Mouse (Mus musculus): ENCODE measurements around the gene Olfr392. TPM values are rescaled to one million over a fixed set of nuclear protein-coding genes. Genes with fewer than 3 reads are reported as not detected.

Gene Olfr392
- polyA plus RNA-seq (2014; fragmentation: Nextera tagmentation; extraction: Ambion mirVana) = not detected in 2 replicates

GRCm38 (mm10) chr11:73816949-73817348 is at the start of gene Olfr392:
Olfr392 (minus strand) TSS chr11:73817049.
- Histone ChIP-seq H3K4me2 (ENCODE audit: low read length) (no peak within 1 kb of the TSS), H3K4me3 (replicated peaks; ENCODE audit: low read depth, low read length) (no peak within 1 kb of the TSS), H3K36me3 (ENCODE audit: control insufficient read depth, insufficient read depth, low read length) (no peaks in the 10 kb centered on the region), H3K27ac (replicated peaks; ENCODE audit: low read depth, low read length) (no peak within 1 kb of the TSS), H3K9ac (replicated peaks; ENCODE audit: low read length) (no peak within 1 kb of the TSS), H3K27me3 (ENCODE audit: control insufficient read depth, insufficient read depth, low read length) (no peaks in the 10 kb centered on the region), H3K9me3 (ENCODE audit: control insufficient read depth, low read length) (peaks cover 7% of the 10 kb centered on the region; the same call in 1 of the 2 replicates), H3K4me1 (ENCODE audit: control insufficient read depth, insufficient read depth, low read length) (no peaks in the 10 kb centered on the region)
- WGBS = 90% methylated on average over 1 of the region's 1 CpGs
- DNase-seq (no peak), ATAC-seq (ENCODE audit: low FRiP score, low TSS enrichment) (no peak)

- ATAC-seq (ENCODE audit: low FRiP score, low TSS enrichment) (no peak), DNase-seq (no peak)
- H3K9ac ChIP-seq (replicated peaks; ENCODE audit: low read length) = no peak within 1 kb of the TSS
- no peaks in the 10 kb centered on the region for H3K27me3 ChIP-seq (ENCODE audit: control insufficient read depth, insufficient read depth, low read length)
- no peak within 1 kb of the TSS for H3K27ac ChIP-seq (replicated peaks; ENCODE audit: low read depth, low read length)
- H3K4me2 ChIP-seq (ENCODE audit: low read length) = no peak within 1 kb of the TSS
- H3K4me1 ChIP-seq (ENCODE audit: control insufficient read depth, insufficient read depth, low read length) = no peaks in the 10 kb centered on the region
- H3K4me3 ChIP-seq (replicated peaks; ENCODE audit: low read depth, low read length) = no peak within 1 kb of the TSS
- no peaks in the 10 kb centered on the region for H3K36me3 ChIP-seq (ENCODE audit: control insufficient read depth, insufficient read depth, low read length)
- peaks cover 4% of the 10 kb centered on the region; the same call in 1 of the 2 replicates for H3K9me3 ChIP-seq (ENCODE audit: control insufficient read depth, low read length)
Measured at GRCm38 (mm10) chr11:73851354-73851753, 34.5 kb upstream of the Olfr392 start, which contains the start of gene Olfr393. Olfr393 (minus strand) TSS chr11:73851454.

GRCm38 (mm10) chr11:73802952-73803351 is 13.9 kb downstream of the Olfr392 start, which contains the start of gene Olfr391-ps:
Olfr391-ps (minus strand) TSS chr11:73803052.
- WGBS = 22% methylated on average over 1 of the region's 1 CpGs
- no peaks in the 10 kb centered on the region for H3K27me3 ChIP-seq (ENCODE audit: control insufficient read depth, insufficient read depth, low read length)
- no peak for DNase-seq
- H3K9me3 ChIP-seq (ENCODE audit: control insufficient read depth, low read length) = peaks cover 4% of the 10 kb centered on the region
- no peak for ATAC-seq (ENCODE audit: low FRiP score, low TSS enrichment)
- no peak within 1 kb of the TSS for H3K9ac ChIP-seq (replicated peaks; ENCODE audit: low read length)
- H3K27ac ChIP-seq (replicated peaks; ENCODE audit: low read depth, low read length) = no peak within 1 kb of the TSS
- no peaks in the 10 kb centered on the region for H3K36me3 ChIP-seq (ENCODE audit: control insufficient read depth, insufficient read depth, low read length)
- H3K4me1 ChIP-seq (ENCODE audit: control insufficient read depth, insufficient read depth, low read length) = no peaks in the 10 kb centered on the region
- no peak within 1 kb of the TSS for H3K4me2 ChIP-seq (ENCODE audit: low read length)
- H3K4me3 ChIP-seq (replicated peaks; ENCODE audit: low read depth, low read length) = no peak within 1 kb of the TSS

GRCm38 (mm10) chr11:73782664-73783063 is 34.2 kb downstream of the Olfr392 start, which contains the start of gene Olfr390:
Olfr390 (plus strand) TSS chr11:73782964.
- H3K27me3 ChIP-seq (ENCODE audit: control insufficient read depth, insufficient read depth, low read length) = no peaks in the 10 kb centered on the region
- no peaks in the 10 kb centered on the region for H3K36me3 ChIP-seq (ENCODE audit: control insufficient read depth, insufficient read depth, low read length)
- no peak for DNase-seq
- 64% methylated on average over 1 of the region's 1 CpGs for WGBS
- no peak within 1 kb of the TSS for H3K27ac ChIP-seq (replicated peaks; ENCODE audit: low read depth, low read length)
- H3K9me3 ChIP-seq (ENCODE audit: control insufficient read depth, low read length) = peaks cover 6% of the 10 kb centered on the region; the same call in 1 of the 2 replicates
- no peak for ATAC-seq (ENCODE audit: low FRiP score, low TSS enrichment)
- H3K4me2 ChIP-seq (ENCODE audit: low read length) = no peak within 1 kb of the TSS
- H3K9ac ChIP-seq (replicated peaks; ENCODE audit: low read length) = no peak within 1 kb of the TSS
- H3K4me3 ChIP-seq (replicated peaks; ENCODE audit: low read depth, low read length) = no peak within 1 kb of the TSS
- H3K4me1 ChIP-seq (ENCODE audit: control insufficient read depth, insufficient read depth, low read length) = no peaks in the 10 kb centered on the region

GRCm38 (mm10) chr11:73780613-73781012 is 36.2 kb downstream of the Olfr392 start, which contains the start of gene Olfr389:
Olfr389 (minus strand) TSS chr11:73780713.
- WGBS = 85% methylated on average over 1 of the region's 1 CpGs
- H3K27ac ChIP-seq (replicated peaks; ENCODE audit: low read depth, low read length) = no peak within 1 kb of the TSS
- H3K4me2 ChIP-seq (ENCODE audit: low read length) = no peak within 1 kb of the TSS
- no peaks in the 10 kb centered on the region for H3K4me1 ChIP-seq (ENCODE audit: control insufficient read depth, insufficient read depth, low read length)
- H3K27me3 ChIP-seq (ENCODE audit: control insufficient read depth, insufficient read depth, low read length) = no peaks in the 10 kb centered on the region
- no peak within 1 kb of the TSS for H3K4me3 ChIP-seq (replicated peaks; ENCODE audit: low read depth, low read length)
- DNase-seq (no peak), ATAC-seq (ENCODE audit: low FRiP score, low TSS enrichment) (no peak)
- no peaks in the 10 kb centered on the region for H3K36me3 ChIP-seq (ENCODE audit: control insufficient read depth, insufficient read depth, low read length)
- H3K9ac ChIP-seq (replicated peaks; ENCODE audit: low read length) = no peak within 1 kb of the TSS
- peaks cover 6% of the 10 kb centered on the region; the same call in 1 of the 2 replicates for H3K9me3 ChIP-seq (ENCODE audit: control insufficient read depth, low read length)

Other genes with a start within 250 kb of the Olfr392 start
- gene Olfr385, start 224.0 kb downstream of the Olfr392 start, polyA plus RNA-seq (2014; fragmentation: Nextera tagmentation; extraction: Ambion mirVana) = not detected in 2 replicates
- gene Olfr384, start 218.5 kb downstream of the Olfr392 start, polyA plus RNA-seq (2014; fragmentation: Nextera tagmentation; extraction: Ambion mirVana) = not detected in 2 replicates
- not detected in 2 replicates for gene Zfp735, start 128.3 kb downstream of the Olfr392 start, polyA plus RNA-seq (2014; fragmentation: Nextera tagmentation; extraction: Ambion mirVana)
- not detected in 2 replicates for gene Olfr389, start 36.3 kb downstream of the Olfr392 start, polyA plus RNA-seq (2014; fragmentation: Nextera tagmentation; extraction: Ambion mirVana)
- not detected in 2 replicates for gene Olfr390, start 34.1 kb downstream of the Olfr392 start, polyA plus RNA-seq (2014; fragmentation: Nextera tagmentation; extraction: Ambion mirVana)
- gene Olfr391-ps, start 14.0 kb downstream of the Olfr392 start, polyA plus RNA-seq (2014; fragmentation: Nextera tagmentation; extraction: Ambion mirVana) = not detected in 2 replicates
- not detected in 2 replicates for gene Olfr393, start 34.4 kb upstream of the Olfr392 start, polyA plus RNA-seq (2014; fragmentation: Nextera tagmentation; extraction: Ambion mirVana)
- not detected in 2 replicates for gene Olfr394, start 73.7 kb upstream of the Olfr392 start, polyA plus RNA-seq (2014; fragmentation: Nextera tagmentation; extraction: Ambion mirVana)
- not detected in 2 replicates for gene Olfr395, start 92.2 kb upstream of the Olfr392 start, polyA plus RNA-seq (2014; fragmentation: Nextera tagmentation; extraction: Ambion mirVana)
- not detected in 2 replicates for gene Olfr23, start 119.6 kb upstream of the Olfr392 start, polyA plus RNA-seq (2014; fragmentation: Nextera tagmentation; extraction: Ambion mirVana)
- gene Olfr397, start 143.8 kb upstream of the Olfr392 start, polyA plus RNA-seq (2014; fragmentation: Nextera tagmentation; extraction: Ambion mirVana) = not detected in 2 replicates
- gene Olfr398, start 173.4 kb upstream of the Olfr392 start, polyA plus RNA-seq (2014; fragmentation: Nextera tagmentation; extraction: Ambion mirVana) = not detected in 2 replicates
- not detected in 2 replicates for gene Olfr139, start 239.5 kb upstream of the Olfr392 start, polyA plus RNA-seq (2014; fragmentation: Nextera tagmentation; extraction: Ambion mirVana)
- gene Olfr399, start 239.6 kb upstream of the Olfr392 start, polyA plus RNA-seq (2014; fragmentation: Nextera tagmentation; extraction: Ambion mirVana) = not detected in 2 replicates

Data from midbrain, embryonic 14.5 days (tissue).